ENCODE assay signal across 8 mouse cellular contexts in the genomic region with DNA sequence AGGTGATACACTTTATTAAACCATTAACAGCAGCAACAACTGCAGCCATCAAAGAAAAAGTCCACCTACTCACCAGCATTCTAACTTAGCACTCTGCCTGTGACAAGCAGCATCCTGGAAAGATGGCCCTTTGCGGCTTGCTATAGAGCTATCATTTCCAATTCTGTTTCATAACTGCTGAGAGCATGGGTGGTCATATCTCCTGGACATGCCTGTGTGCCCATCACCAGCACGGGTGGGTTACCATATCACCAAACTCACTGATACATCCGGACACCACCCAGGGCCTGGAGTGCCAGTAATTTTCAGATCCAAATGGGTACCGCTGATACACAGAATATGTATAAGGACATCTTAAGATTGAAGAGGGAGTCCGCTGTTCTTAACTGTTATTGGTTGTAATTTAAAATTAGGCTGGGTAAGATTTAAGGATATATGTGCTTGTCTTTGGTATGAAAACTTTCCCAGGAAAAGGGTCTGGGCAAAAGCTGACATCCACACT. TPM values are rescaled to one million over a fixed set of nuclear protein-coding genes. Genes with fewer than 3 reads are reported as not detected.
DNase-seq lines count a peak whose midpoint lies in the region; ATAC-seq and TF ChIP-seq lines count a peak whose summit lies in the region.

No protein-coding gene starts in this region.

- H3K9ac ChIP-seq in forebrain, embryonic 11.5 days (ENCODE audit: low read length) = peak overlapping the region; percentile 21
- H3K9ac ChIP-seq in stomach, postnatal 0 days (ENCODE audit: low read length) = no peak overlapping the region

- no peak for DNase-seq in forebrain, embryonic 11.5 days (ENCODE audit: low spot score)
- DNase-seq in forebrain, embryonic 10.5 days (ENCODE audit: extremely low spot score, low spot score) = no peak
- DNase-seq in retina, postnatal 1 day = peak; percentile 12
- no peak for DNase-seq in retina, embryonic 14.5 days (ENCODE audit: low spot score)
- DNase-seq in limb, embryonic 10.5 days (ENCODE audit: low spot score) = no peak
- no peak for DNase-seq in stomach, postnatal 0 days (ENCODE audit: low spot score)
- DNase-seq in gastrocnemius, postnatal 10 days = no peak
- no peak for DNase-seq in thymus, postnatal 14 days

- WGBS in forebrain, embryonic 11.5 days = 94% methylated on average over 5 of the region's 5 CpGs
- 93% methylated on average over 5 of the region's 5 CpGs for WGBS in forebrain, embryonic 10.5 days
- WGBS in limb, embryonic 10.5 days = 85% methylated on average over 5 of the region's 5 CpGs
- 83% methylated on average over 5 of the region's 5 CpGs for WGBS in stomach, postnatal 0 days

- no peak for TF ChIP-seq CTCF in stomach, postnatal 0 days (IDR thresholded peaks at IDR 0.05; ENCODE audit: low read depth)

- H3K4me2 ChIP-seq in forebrain, embryonic 11.5 days (ENCODE audit: low read depth, low read length, severe bottlenecking) = peak overlapping the region; percentile 55
- H3K4me2 ChIP-seq in stomach, postnatal 0 days (replicated peaks; ENCODE audit: low read depth) = peak overlapping the region; percentile 53

- no peaks in the 10 kb centered on the region for H3K9me3 ChIP-seq in forebrain, embryonic 11.5 days (ENCODE audit: control insufficient read depth, low read length)
- no peaks in the 10 kb centered on the region for H3K9me3 ChIP-seq in forebrain, embryonic 10.5 days
- H3K9me3 ChIP-seq in limb, embryonic 10.5 days (replicated peaks) = no peaks in the 10 kb centered on the region
- no peaks in the 10 kb centered on the region for H3K9me3 ChIP-seq in stomach, postnatal 0 days (ENCODE audit: control insufficient read depth, low read length)

- ATAC-seq in forebrain, embryonic 11.5 days (replicated peaks; ENCODE audit: low FRiP score) = no peak
- ATAC-seq in stomach, postnatal 0 days (ENCODE audit: low FRiP score, low TSS enrichment) = no peak

- no peak for TF ChIP-seq EP300 in stomach, postnatal 0 days (optimal IDR thresholded peaks at IDR 0.05)

- no peak overlapping the region for H3K27ac ChIP-seq in forebrain, embryonic 11.5 days (ENCODE audit: low read depth, low read length)
- H3K27ac ChIP-seq in forebrain, embryonic 10.5 days = no peak overlapping the region; the same call in 1 of the 2 replicates
- H3K27ac ChIP-seq in limb, embryonic 10.5 days = no peak overlapping the region
- H3K27ac ChIP-seq in stomach, postnatal 0 days (replicated peaks) = no peak overlapping the region

- no peaks in the 10 kb centered on the region for H3K36me3 ChIP-seq in forebrain, embryonic 11.5 days (ENCODE audit: control insufficient read depth, insufficient read depth, low read length)
- H3K36me3 ChIP-seq in forebrain, embryonic 10.5 days (replicated peaks) = no peaks in the 10 kb centered on the region
- no peaks in the 10 kb centered on the region for H3K36me3 ChIP-seq in limb, embryonic 10.5 days
- no peaks in the 10 kb centered on the region for H3K36me3 ChIP-seq in stomach, postnatal 0 days (ENCODE audit: control insufficient read depth, insufficient read depth, low read length)

- peak overlapping the region; percentile 28 for H3K4me3 ChIP-seq in forebrain, embryonic 11.5 days (ENCODE audit: low read depth, low read length)
- H3K4me3 ChIP-seq in forebrain, embryonic 10.5 days = no peak overlapping the region
- H3K4me3 ChIP-seq in limb, embryonic 10.5 days = peak overlapping the region; percentile 47
- H3K4me3 ChIP-seq in stomach, postnatal 0 days (ENCODE audit: low read depth, low read length) = peak overlapping the region; percentile 36

- H3K27me3 ChIP-seq in forebrain, embryonic 11.5 days (ENCODE audit: control insufficient read depth, insufficient read depth, low read length) = no peaks in the 10 kb centered on the region
- peaks cover 7% of the 10 kb centered on the region; the same call in 1 of the 2 replicates for H3K27me3 ChIP-seq in forebrain, embryonic 10.5 days (ENCODE audit: poor library complexity, severe bottlenecking)
- peaks cover 8% of the 10 kb centered on the region; the same call in 1 of the 2 replicates for H3K27me3 ChIP-seq in limb, embryonic 10.5 days (ENCODE audit: low read depth, poor library complexity, severe bottlenecking)
- no peaks in the 10 kb centered on the region for H3K27me3 ChIP-seq in stomach, postnatal 0 days (ENCODE audit: control insufficient read depth, insufficient read depth, low read length)

- H3K4me1 ChIP-seq in forebrain, embryonic 11.5 days (replicated peaks; ENCODE audit: control insufficient read depth, insufficient read depth, low read length) = peaks cover 12% of the 10 kb centered on the region
- peaks cover 38% of the 10 kb centered on the region for H3K4me1 ChIP-seq in forebrain, embryonic 10.5 days
- peaks cover 39% of the 10 kb centered on the region for H3K4me1 ChIP-seq in limb, embryonic 10.5 days
- no peaks in the 10 kb centered on the region for H3K4me1 ChIP-seq in stomach, postnatal 0 days (replicated peaks; ENCODE audit: control insufficient read depth, insufficient read depth)

RNA-seq across cellular contexts. Expression of a gene that starts 3.1 kb away (rescaled TPM):
- polyA plus RNA-seq in forebrain, embryonic 11.5 days (2014; fragmentation: Nextera tagmentation; extraction: Ambion mirVana) = 23.5 and 24.0 TPM in 2 replicates
- 5.2 and 6.3 TPM in 2 replicates for polyA plus RNA-seq in forebrain, embryonic 10.5 days (2016; fragmentation: Nextera tagmentation; extraction: Ambion mirVana)
- 1.3 and 1.9 TPM in 2 replicates for polyA plus RNA-seq in limb, embryonic 10.5 days (2016; fragmentation: Nextera tagmentation; extraction: Ambion mirVana)
- 3.3 and 3.8 TPM in 2 replicates for polyA plus RNA-seq in stomach, postnatal 0 days (2015; fragmentation: Nextera tagmentation; extraction: Ambion mirVana)
- total RNA-seq in gastrocnemius, postnatal 10 days (2021) = 1 to 10 TPM; 1.0 to 1.3 TPM
